Mouse (Mus musculus) MN1 (cell line): ENCODE results near the gene Wfdc21.

Source experiments
- DNase-seq: peaks from one replicate; pipeline ENCODE4 v3.0.0-alpha.2; 2016; ENCODE audit warnings: low spot score

Gene Wfdc21

GRCm38 (mm10) chr11:83746681-83747080 lies at the start of gene Wfdc21:
TSS of gene Wfdc21 (plus strand) at chr11:83746940.
- DNase-seq: no peak

GRCm38 (mm10) chr11:83703705-83704104 lies 43.0 kb upstream of the Wfdc21 start, which contains the start of gene Wfdc17:
TSS of gene Wfdc17 (plus strand) at chr11:83703991.
- no peak for DNase-seq

- no peak for DNase-seq
These were observed 38.0 kb upstream of the Wfdc21 start, which contains the start of gene Wfdc18 for GRCm38 (mm10) chr11:83708715-83709114. TSS of gene Wfdc18 (plus strand) at chr11:83709015.

GRCm38 (mm10) chr11:83709683-83710082 lies 37.1 kb upstream of the Wfdc21 start:
- DNase-seq: no peak

- DNase-seq: no peak
These were observed 34.1 kb upstream of the Wfdc21 start for GRCm38 (mm10) chr11:83712671-83713070.

GRCm38 (mm10) chr11:83713925-83714324 lies 32.8 kb upstream of the Wfdc21 start:
- DNase-seq: no peak

- no peak for DNase-seq
These were observed 29.6 kb upstream of the Wfdc21 start for GRCm38 (mm10) chr11:83717042-83717665.

- no peak for DNase-seq
These were observed 26.0 kb upstream of the Wfdc21 start for GRCm38 (mm10) chr11:83720766-83721165.

GRCm38 (mm10) chr11:83728757-83729432 lies 17.8 kb upstream of the Wfdc21 start:
- no peak for DNase-seq

- no peak for DNase-seq
These were observed 15.6 kb upstream of the Wfdc21 start for GRCm38 (mm10) chr11:83731116-83731515.

- no peak for DNase-seq
These were observed 13.6 kb upstream of the Wfdc21 start for GRCm38 (mm10) chr11:83733071-83733640.

- DNase-seq: no peak
These were observed 12.5 kb upstream of the Wfdc21 start for GRCm38 (mm10) chr11:83734215-83734614.

GRCm38 (mm10) chr11:83735881-83736280 lies 10.9 kb upstream of the Wfdc21 start:
- DNase-seq: no peak

- no peak for DNase-seq
These were observed 9.6 kb upstream of the Wfdc21 start for GRCm38 (mm10) chr11:83737109-83737558.

GRCm38 (mm10) chr11:83739241-83739640 lies 7.5 kb upstream of the Wfdc21 start:
- DNase-seq: peak; percentile 66

GRCm38 (mm10) chr11:83740443-83740991 lies 6.2 kb upstream of the Wfdc21 start:
- no peak for DNase-seq

GRCm38 (mm10) chr11:83741841-83742240 lies 4.9 kb upstream of the Wfdc21 start:
- no peak for DNase-seq

GRCm38 (mm10) chr11:83742731-83743355 lies 3.9 kb upstream of the Wfdc21 start:
- no peak for DNase-seq

GRCm38 (mm10) chr11:83743525-83743924 lies 3.2 kb upstream of the Wfdc21 start:
- DNase-seq: no peak

- DNase-seq: no peak
These were observed 588 bp upstream of the Wfdc21 start for GRCm38 (mm10) chr11:83746152-83746551.

- no peak for DNase-seq
These were observed 881 bp downstream of the Wfdc21 start for GRCm38 (mm10) chr11:83747376-83748265.
